Mouse (Mus musculus) testis, adult 2 months (tissue): ENCODE data around the gene Pacs1.

Source experiments
- CTCF ChIP-seq: fragments of 200-500 bp; IDR thresholded peaks from 2 replicates; pipeline ENCODE4 v1.5.1; 2012; ENCODE audit warnings: low read depth, mild to moderate bottlenecking, inconsistent platforms, low read length, moderate library complexity; ENCODE audit not compliant: control insufficient read depth, insufficient read depth, insufficient replicate concordance
- POLR2A ChIP-seq: fragments of 200-500 bp; IDR thresholded peaks from 2 replicates; pipeline ENCODE4 v1.6.1; 2012; ENCODE audit warnings: low read depth, mild to moderate bottlenecking, inconsistent platforms, low read length, moderate library complexity; ENCODE audit not compliant: control insufficient read depth

GRCm38 (mm10) chr19:5297903-5298800, 25.2 kb upstream of the Pacs1 start, which contains the start of gene Gal3st3:
- no peak for TF ChIP-seq CTCF
- no peak for TF ChIP-seq POLR2A
